In genomic region chr7:141413809-141414584, GRCm38 (mm10) we compare ENCODE assay signal across 8 mouse cellular contexts. TPM values are rescaled to one million over a fixed set of nuclear protein-coding genes. Genes with fewer than 3 reads are reported as not detected.
A peak's percentile ranks its signal among the peaks of the same experiment; 100 is the strongest.
DNase-seq lines count a peak whose midpoint lies in the region; ATAC-seq and TF ChIP-seq lines count a peak whose summit lies in the region.

TSS of gene Gatd1 (minus strand) at chr7:141414136.

- peak; percentile 99 for DNase-seq in A20 (ENCODE audit: low read depth, low spot score)
- DNase-seq in heart, embryonic 10.5 days (ENCODE audit: low spot score): peak; percentile 100
- DNase-seq in liver: peak; percentile 100
- DNase-seq in spleen, postnatal 4 days (ENCODE audit: low spot score in 2 of 2): peak; percentile 100

- TF ChIP-seq CTCF in bone marrow macrophage, adult 2 months (IDR thresholded peaks at IDR 0.05; ENCODE audit: low read depth, low read length): no peak
- TF ChIP-seq CTCF in embryonic fibroblast, embryonic 13.5 days (IDR thresholded peaks at IDR 0.05; ENCODE audit: borderline replicate concordance, insufficient read depth, low read length): no peak

- H3K4me1 ChIP-seq in bone marrow macrophage, adult 2 months (ENCODE audit: control insufficient read depth, insufficient read depth, low read length): peaks cover 13% of the 10 kb centered on the region
- 0 out of 2 replicates have a peak, but pooled peaks cover 6% of the 10 kb centered on the region for H3K4me1 ChIP-seq in embryonic fibroblast, embryonic 13.5 days (ENCODE audit: control insufficient read depth, insufficient read depth, low read length)
- peaks cover 17% of the 10 kb centered on the region for H3K4me1 ChIP-seq in heart, embryonic 10.5 days
- H3K4me1 ChIP-seq in kidney, embryonic 15.5 days: peaks cover 26% of the 10 kb centered on the region

- peak within 1 kb of the TSS; percentile 52 for H3K27ac ChIP-seq in bone marrow macrophage, adult 2 months (ENCODE audit: insufficient read depth, low read depth, low read length)
- H3K27ac ChIP-seq in embryonic fibroblast, embryonic 13.5 days (ENCODE audit: insufficient read depth, low read length): peak within 1 kb of the TSS; percentile 71
- peak within 1 kb of the TSS; percentile 87 for H3K27ac ChIP-seq in heart, embryonic 10.5 days
- H3K27ac ChIP-seq in kidney, embryonic 15.5 days: peak within 1 kb of the TSS; percentile 91

- ATAC-seq in kidney, embryonic 15.5 days (replicated peaks; ENCODE audit: low FRiP score): peak; percentile 91
- peak; percentile 88 for ATAC-seq in monocyte, adult 5-6 weeks (replicated peaks; ENCODE audit: insufficient number of reproducible peaks, low FRiP score, low TSS enrichment, poor library complexity, severe bottlenecking)

- under 1% methylated on average over 53 of the region's 56 CpGs for WGBS in heart, embryonic 10.5 days
- WGBS in kidney, embryonic 15.5 days: under 1% methylated on average over 56 of the region's 56 CpGs

- no peaks in the 10 kb centered on the region for H3K27me3 ChIP-seq in heart, embryonic 10.5 days (ENCODE audit: insufficient read depth, poor library complexity, severe bottlenecking)
- H3K27me3 ChIP-seq in kidney, embryonic 15.5 days: no peaks in the 10 kb centered on the region

- peak within 1 kb of the TSS; percentile 84 for H3K4me2 ChIP-seq in kidney, embryonic 15.5 days

- H3K9me3 ChIP-seq in heart, embryonic 10.5 days: no peaks in the 10 kb centered on the region
- H3K9me3 ChIP-seq in kidney, embryonic 15.5 days (replicated peaks): no peaks in the 10 kb centered on the region

- H3K4me3 ChIP-seq in bone marrow macrophage, adult 2 months (ENCODE audit: insufficient read depth, low read length): peak within 1 kb of the TSS; percentile 98
- H3K4me3 ChIP-seq in embryonic fibroblast, embryonic 13.5 days (ENCODE audit: insufficient read depth, low read length): peak within 1 kb of the TSS; percentile 85
- peak within 1 kb of the TSS; percentile 80 for H3K4me3 ChIP-seq in heart, embryonic 10.5 days
- H3K4me3 ChIP-seq in kidney, embryonic 15.5 days (replicated peaks): peak within 1 kb of the TSS; percentile 75

- H3K36me3 ChIP-seq in heart, embryonic 10.5 days: peaks cover 16% of the 10 kb centered on the region
- H3K36me3 ChIP-seq in kidney, embryonic 15.5 days: peaks cover 26% of the 10 kb centered on the region

- TF ChIP-seq POLR2A in bone marrow macrophage, adult 2 months (IDR thresholded peaks at IDR 0.05; ENCODE audit: borderline replicate concordance, low read depth, low read length): no peak; the same call in 1 of the 2 replicates
- peak; percentile 97 for TF ChIP-seq POLR2A in embryonic fibroblast, embryonic 13.5 days (IDR thresholded peaks at IDR 0.05; ENCODE audit: low read depth, low read length)

- peak within 1 kb of the TSS; percentile 79 for H3K9ac ChIP-seq in kidney, embryonic 15.5 days

RNA-seq across cellular contexts. Expression of gene Gatd1, which starts in this region (rescaled TPM):
- polyA plus RNA-seq in bone marrow macrophage, adult 2 months (2012; ENCODE audit: insufficient read depth, insufficient read length, missing spikeins): 45.8 and 50.5 TPM in 2 replicates
- polyA plus RNA-seq in embryonic fibroblast, embryonic 13.5 days (2011; ENCODE audit: insufficient read length, low read depth, missing spikeins): 30.5 and 41.5 TPM in 2 replicates
- 29.5 and 37.4 TPM in 2 replicates for polyA plus RNA-seq in heart, embryonic 10.5 days (2016; fragmentation: Nextera tagmentation; extraction: Ambion mirVana)
- 61.5 and 61.8 TPM in 2 replicates for polyA plus RNA-seq in kidney, embryonic 15.5 days (2015; fragmentation: Nextera tagmentation; extraction: Ambion mirVana)
- 11.4 to 15.3 TPM (median 14.6 TPM) in 3 replicates for total RNA-seq in monocyte, adult 5-6 weeks (2017)

Comparison
In these comparisons a context has a peak if more than half of its experiments do, and no peak if none do; other contexts are left out.
1. Peak in every context shown above with its lines: DNase-seq, ATAC-seq, H3K4me3 ChIP-seq and H3K27ac ChIP-seq.